Mouse (Mus musculus) thymus, adult 2 months (tissue): ENCODE measurements around the gene Akain1. TPM values are rescaled to one million over a fixed set of nuclear protein-coding genes. Genes with fewer than 3 reads are reported as not detected.

ENCODE experiments used
- DNase-seq: peaks from one replicate; pipeline ENCODE4 v3.0.0; 2021
- H3K27ac ChIP-seq: fragments of 200-500 bp; 2 replicates; pipeline ENCODE4 v1.5.1; 2012; ENCODE audit warnings: low read length, control low read depth; ENCODE audit not compliant: control insufficient read depth, insufficient read depth
- H3K27me3 ChIP-seq: fragments of 200-500 bp; 2 replicates; pipeline ENCODE4 v1.6.1; 2012; ENCODE audit warnings: mild to moderate bottlenecking, low read length, moderate library complexity, mixed read lengths; ENCODE audit not compliant: control insufficient read depth, insufficient read depth
- H3K36me3 ChIP-seq: fragments of 200-500 bp; 2 replicates; pipeline ENCODE4 v1.6.1; 2012; ENCODE audit warnings: mild to moderate bottlenecking, low read length, moderate library complexity; ENCODE audit not compliant: control insufficient read depth, insufficient read depth
- H3K4me1 ChIP-seq: fragments of 200-500 bp; replicated peaks from 2 replicates; pipeline ENCODE4 v1.6.1; 2012; ENCODE audit warnings: low read length; ENCODE audit not compliant: control insufficient read depth, insufficient read depth
- H3K4me3 ChIP-seq: fragments of 200-500 bp; 2 replicates; pipeline ENCODE4 v1.5.1; 2012; ENCODE audit warnings: mild to moderate bottlenecking, low read length, control low read depth, moderate library complexity; ENCODE audit not compliant: control insufficient read depth, insufficient read depth
- CTCF ChIP-seq: fragments of 200-500 bp; IDR thresholded peaks from 2 replicates; pipeline ENCODE4 v1.5.1; 2012; ENCODE audit warnings: mild to moderate bottlenecking, control low read depth, low read length, moderate library complexity, borderline replicate concordance; ENCODE audit not compliant: control insufficient read depth, poor library complexity, insufficient read depth; ENCODE audit errors: extremely low read depth
- POLR2A ChIP-seq: fragments of 200-500 bp; IDR thresholded peaks from 2 replicates; pipeline ENCODE4 v1.6.1; 2012; ENCODE audit warnings: mild to moderate bottlenecking, low read length, control low read depth, moderate library complexity; ENCODE audit not compliant: control insufficient read depth, poor library complexity, insufficient read depth; ENCODE audit errors: extremely low read depth
- WGBS: fragments of 180-500 bp; shearing (Covaris S2); methylation state at CpG from one replicate; pipeline ENCODE4 v1.1.7; 2018; 5-methylcytosine and 5-hydroxymethylcytosine counted together
- polyA plus RNA-seq: library from polyadenylated mRNA; depleted of rRNA; stranded (reverse); fragments of >200 nt; gene quantifications from 2 replicates; pipeline ENCODE4 v1.2.3, GENCODE M21; 2012; rRNA removed

Akain1 gene
- polyA plus RNA-seq, 1 experiment, result 0.08 TPM

GRCm38 (mm10) chr17:69531472-69531871, 92.3 kb downstream of the Akain1 start:
- no peak for TF ChIP-seq CTCF
- TF ChIP-seq POLR2A, result no peak
- H3K4me1 ChIP-seq, result no peaks in the 10 kb centered on the region
- no peak for DNase-seq
- H3K27me3 ChIP-seq, result no peaks in the 10 kb centered on the region
- no peak overlapping the region for H3K4me3 ChIP-seq
- H3K36me3 ChIP-seq, result no peaks in the 10 kb centered on the region
- WGBS, result 88% methylated on average over 5 of the region's 5 CpGs
- no peak overlapping the region for H3K27ac ChIP-seq

Other genes starting within 250 kb of the Akain1 start
- 7.4 and 9.2 TPM in 2 replicates for gene Zbtb14, start 56.3 kb upstream of the Akain1 start, polyA plus RNA-seq